Mouse (Mus musculus): Measurements from ENCODE around the gene Cbr4.

Cbr4 gene

DNA sequence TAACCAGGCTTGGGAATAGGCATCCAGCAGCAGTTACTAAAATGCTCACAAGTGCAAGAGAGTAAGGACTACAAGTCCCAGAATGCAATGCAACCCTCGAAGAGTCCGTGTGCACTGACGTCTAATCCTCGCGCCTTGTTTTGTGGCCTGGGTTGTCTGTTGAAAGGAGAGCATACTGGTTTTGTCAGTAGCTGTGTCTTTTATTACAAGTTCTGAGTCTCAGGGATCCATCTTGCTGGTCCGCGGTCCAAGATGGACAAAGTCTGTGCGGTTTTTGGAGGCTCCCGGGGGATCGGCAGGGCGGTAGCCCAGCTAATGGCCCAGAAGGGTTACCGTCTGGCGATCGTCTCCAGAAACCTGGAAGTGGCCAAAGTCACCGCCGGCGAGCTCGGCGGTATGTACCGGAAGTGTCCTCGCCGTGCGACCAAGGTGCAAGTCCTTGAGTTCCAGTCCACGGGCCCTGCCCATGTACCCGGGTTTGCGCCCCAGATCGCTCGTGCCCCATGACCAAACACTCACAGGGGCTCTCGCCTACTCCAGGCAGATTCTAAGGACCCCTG is at the start of gene Cbr4:
TSS of gene Cbr4 (plus strand) at position 138 of the 560 bp plus-strand sequence.
- peak; percentile 92 for DNase-seq (ENCODE audit: low read depth, low spot score)

DNA sequence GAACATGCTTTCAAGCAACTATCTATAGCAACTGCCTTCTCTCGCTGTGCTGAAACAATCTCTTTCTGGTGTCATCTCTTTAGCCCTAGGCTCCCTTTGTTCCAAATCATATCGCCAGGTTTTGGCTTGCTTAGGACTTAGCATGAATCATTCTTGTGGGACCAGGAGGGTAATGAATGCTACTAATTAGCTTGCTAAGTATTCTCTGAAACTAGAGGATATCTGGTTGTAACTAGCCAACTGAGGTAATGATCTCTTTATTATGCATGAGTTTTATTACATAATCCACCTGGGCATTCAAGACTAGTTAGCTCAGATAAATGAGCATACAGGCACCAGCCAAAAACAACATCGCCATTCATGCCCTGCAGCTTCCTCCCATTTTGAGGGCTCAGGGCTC is 44.5 kb upstream of the Cbr4 start:
- DNase-seq (ENCODE audit: low read depth, low spot score), result no peak

DNA sequence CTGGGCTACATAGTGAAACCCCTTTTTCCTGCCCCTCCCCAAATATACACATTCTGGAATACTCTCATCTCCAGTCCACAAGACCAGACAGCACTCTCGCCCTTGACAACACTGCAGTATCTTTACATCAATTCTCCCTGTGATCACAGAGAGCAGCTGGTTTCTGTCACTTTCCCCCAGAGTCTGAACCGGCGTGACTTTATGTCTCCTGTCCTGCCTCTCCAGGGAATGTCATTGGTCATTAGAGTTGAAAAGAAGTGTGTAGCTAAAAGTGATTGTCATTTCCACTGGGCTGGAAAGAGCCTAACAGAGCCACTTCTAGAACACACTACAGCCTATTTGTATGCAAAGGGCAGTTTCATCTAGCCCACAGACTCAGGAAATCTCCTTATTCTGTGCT is 43.2 kb upstream of the Cbr4 start:
- DNase-seq (ENCODE audit: low read depth, low spot score), result no peak

DNA sequence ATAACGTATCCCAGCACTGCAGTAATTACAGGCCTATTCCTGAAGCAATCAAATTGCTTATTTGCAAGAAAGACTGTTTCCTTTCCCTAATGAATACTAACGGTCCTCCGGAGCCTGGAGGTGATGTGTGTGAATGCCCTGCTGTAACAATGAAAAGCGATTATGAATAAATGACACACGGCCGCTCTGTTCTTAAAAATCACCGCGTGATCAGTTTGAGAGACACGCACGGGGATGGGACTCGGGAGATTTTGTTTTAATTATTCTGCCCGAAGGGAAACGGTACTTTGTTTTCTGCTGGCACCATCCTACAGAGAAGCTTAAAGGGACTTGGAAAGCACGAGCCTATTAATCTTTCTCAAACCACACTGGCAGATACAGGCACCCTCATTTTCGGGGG is 41.2 kb upstream of the Cbr4 start:
- DNase-seq (ENCODE audit: low read depth, low spot score), result no peak

GRCm38 (mm10) chr8:61448100-61448499 is 39.4 kb upstream of the Cbr4 start:
- DNase-seq (ENCODE audit: low read depth, low spot score), result no peak

GRCm38 (mm10) chr8:61448881-61449280 is 38.7 kb upstream of the Cbr4 start:
- no peak for DNase-seq (ENCODE audit: low read depth, low spot score)

DNA sequence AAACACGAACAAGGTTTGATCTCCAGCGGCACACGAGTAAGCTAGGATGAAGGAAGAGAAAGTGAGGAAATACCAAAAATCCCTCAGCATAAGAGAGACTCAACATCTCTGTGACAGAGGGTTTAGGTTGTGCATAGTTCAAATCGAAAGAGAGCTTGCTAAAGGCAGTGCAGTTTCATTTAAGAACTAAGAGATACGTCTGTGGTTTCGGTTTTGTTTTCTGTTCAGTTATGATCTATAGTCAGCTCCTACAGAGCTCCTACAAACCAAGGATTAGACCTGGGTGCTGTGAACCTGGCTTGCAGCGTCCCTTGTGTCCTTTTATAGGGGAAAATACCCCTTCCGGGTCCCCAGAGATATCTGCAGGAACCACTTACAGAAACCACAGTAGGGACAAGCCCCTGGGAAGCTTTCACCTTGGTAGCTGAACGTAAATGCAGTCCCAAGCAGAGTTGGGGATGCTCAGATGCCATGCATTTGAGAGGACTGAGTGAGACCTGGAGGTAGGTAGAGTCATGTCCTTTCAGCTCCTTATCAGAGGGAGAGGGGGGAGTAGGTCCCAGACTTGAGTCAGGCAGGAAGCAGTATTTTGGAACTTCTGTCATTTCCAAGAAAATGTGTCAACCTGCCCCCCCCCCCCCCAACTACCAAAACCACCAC is 36.5 kb upstream of the Cbr4 start:
- no peak for DNase-seq (ENCODE audit: low read depth, low spot score)

DNA sequence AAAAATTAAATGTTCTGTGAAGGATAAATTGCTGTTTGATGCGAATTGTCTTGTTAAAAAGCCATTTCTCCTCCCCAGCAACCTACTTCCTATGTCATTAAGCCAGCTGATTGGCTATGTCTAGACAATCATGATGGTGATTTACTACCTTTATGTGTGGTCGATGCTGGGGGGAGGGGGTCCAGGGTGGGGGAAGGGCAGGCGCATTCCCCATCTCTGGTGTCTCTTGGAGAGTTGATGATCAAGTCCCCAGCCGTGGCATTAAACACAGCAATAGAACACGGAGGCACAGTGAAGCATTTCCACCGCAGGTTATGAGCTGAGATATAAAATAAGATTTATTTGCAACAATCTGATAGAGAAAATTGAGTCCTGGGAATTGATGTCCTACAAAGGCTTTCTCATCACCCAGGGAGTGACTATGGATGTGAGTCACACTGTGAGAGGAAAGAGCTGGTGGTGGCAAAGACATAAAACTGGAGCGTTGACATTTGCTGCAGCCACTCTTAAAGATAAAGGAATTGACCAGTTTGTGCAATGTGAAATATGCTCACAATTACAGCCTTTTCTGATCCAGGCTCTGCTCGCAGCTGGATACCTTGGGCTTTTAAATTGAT is 35.7 kb upstream of the Cbr4 start:
- no peak for DNase-seq (ENCODE audit: low read depth, low spot score)

DNA sequence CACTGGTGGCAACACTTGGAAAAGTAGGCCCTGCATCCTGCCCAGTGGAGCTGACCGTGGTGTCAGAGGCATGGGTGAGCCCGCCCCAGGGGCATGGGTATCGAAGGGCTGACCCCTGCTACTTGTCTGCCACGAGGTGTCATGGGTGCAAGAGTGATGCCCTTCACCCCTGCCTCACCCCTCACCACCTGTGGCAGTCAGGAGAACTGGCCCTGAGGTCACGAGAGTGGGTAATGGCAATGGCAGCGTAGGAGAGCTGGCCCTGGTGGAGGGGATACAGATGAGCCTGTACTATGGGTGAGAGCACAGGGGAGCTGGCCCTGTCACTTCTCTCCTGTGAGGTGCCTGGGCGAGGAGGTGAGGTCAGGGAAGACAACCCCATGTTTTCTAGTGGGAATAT is 27.8 kb upstream of the Cbr4 start:
- DNase-seq (ENCODE audit: low read depth, low spot score), result no peak

DNA sequence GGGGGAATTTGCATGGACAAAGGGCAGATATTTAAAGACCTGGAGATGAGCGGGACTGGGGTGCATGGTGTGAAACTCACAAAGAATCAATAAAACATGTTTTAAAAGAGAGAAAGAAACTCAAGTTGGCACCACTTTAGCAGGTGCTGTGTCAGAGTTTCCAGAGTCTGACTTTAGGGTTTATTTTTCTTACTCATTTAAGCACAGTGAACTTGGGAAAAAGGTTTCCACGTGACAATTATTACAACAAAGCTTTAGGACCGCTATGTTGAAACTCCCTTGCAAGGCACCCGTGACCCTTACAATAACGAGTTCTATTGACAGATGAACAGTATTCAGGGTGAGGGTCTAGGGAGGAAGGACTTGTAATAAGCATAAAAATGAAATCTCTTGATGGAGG is 25.3 kb upstream of the Cbr4 start:
- DNase-seq (ENCODE audit: low read depth, low spot score), result no peak

DNA sequence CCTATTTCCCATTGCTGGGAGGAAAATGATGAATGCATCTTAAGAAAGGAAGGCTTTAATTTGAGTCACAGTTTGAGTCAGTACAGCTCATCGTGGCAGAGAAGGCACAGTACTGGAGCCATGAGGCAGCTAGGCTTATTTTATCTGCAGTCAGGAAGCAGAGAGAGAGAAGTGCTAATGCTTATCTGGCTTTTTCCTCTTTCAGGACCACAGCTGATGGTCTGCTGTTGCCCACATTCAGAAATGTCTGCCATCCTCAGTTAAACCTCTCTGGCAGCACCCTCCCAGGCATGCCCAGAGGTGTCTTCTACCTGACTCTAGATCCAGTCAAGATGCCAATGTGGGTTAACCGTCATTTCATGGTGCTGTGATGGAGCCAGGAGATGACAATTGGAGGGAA is 23.1 kb upstream of the Cbr4 start:
- DNase-seq (ENCODE audit: low read depth, low spot score), result no peak

- DNase-seq (ENCODE audit: low read depth, low spot score), result no peak
These were observed 20.6 kb upstream of the Cbr4 start for GRCm38 (mm10) chr8:61466696-61467552.

DNA sequence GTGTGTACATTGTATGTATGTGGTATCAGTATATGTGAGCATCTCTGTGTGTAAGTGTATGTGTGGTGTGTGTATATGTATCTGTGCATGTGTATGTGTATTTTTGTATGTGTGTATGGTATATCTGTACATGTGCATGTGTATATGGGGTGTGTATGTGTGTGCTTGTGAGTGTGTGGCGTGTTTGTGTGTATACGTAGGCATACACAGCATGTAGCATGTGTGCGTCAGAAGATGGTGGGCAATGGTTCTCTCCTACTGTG is 20.1 kb upstream of the Cbr4 start:
- no peak for DNase-seq (ENCODE audit: low read depth, low spot score)

- no peak for DNase-seq (ENCODE audit: low read depth, low spot score)
These were observed 17.3 kb upstream of the Cbr4 start for GRCm38 (mm10) chr8:61470213-61470612.

GRCm38 (mm10) chr8:61475251-61475673 is 12.3 kb upstream of the Cbr4 start:
- peak; percentile 24 for DNase-seq (ENCODE audit: low read depth, low spot score)

DNA sequence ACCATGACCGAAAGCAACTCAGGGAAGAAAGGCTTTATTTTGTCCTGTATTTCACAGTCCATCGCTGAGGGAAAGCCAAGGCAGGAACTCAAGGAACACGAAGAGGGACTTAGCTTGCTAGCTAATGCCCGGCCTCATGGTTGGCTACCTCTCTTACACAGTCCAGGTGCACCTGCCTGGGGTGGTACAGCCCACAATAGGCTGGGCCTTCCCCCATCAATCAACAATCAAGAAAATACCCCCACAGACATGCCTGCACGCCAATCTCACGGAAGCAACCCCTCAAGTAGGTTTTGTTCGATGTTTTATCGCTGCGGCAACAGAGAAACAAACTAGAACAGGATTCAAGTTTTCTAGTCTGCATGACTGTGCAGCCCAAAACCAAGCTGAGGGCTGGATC is 11.4 kb upstream of the Cbr4 start:
- no peak for DNase-seq (ENCODE audit: low read depth, low spot score)

- DNase-seq (ENCODE audit: low read depth, low spot score), result no peak
These were observed 9.4 kb upstream of the Cbr4 start for GRCm38 (mm10) chr8:61478150-61478549.

- DNase-seq (ENCODE audit: low read depth, low spot score), result no peak
These were observed 8.7 kb upstream of the Cbr4 start for GRCm38 (mm10) chr8:61478793-61479192.

GRCm38 (mm10) chr8:61479506-61480214 is 7.9 kb upstream of the Cbr4 start:
- no peak for DNase-seq (ENCODE audit: low read depth, low spot score)

DNA sequence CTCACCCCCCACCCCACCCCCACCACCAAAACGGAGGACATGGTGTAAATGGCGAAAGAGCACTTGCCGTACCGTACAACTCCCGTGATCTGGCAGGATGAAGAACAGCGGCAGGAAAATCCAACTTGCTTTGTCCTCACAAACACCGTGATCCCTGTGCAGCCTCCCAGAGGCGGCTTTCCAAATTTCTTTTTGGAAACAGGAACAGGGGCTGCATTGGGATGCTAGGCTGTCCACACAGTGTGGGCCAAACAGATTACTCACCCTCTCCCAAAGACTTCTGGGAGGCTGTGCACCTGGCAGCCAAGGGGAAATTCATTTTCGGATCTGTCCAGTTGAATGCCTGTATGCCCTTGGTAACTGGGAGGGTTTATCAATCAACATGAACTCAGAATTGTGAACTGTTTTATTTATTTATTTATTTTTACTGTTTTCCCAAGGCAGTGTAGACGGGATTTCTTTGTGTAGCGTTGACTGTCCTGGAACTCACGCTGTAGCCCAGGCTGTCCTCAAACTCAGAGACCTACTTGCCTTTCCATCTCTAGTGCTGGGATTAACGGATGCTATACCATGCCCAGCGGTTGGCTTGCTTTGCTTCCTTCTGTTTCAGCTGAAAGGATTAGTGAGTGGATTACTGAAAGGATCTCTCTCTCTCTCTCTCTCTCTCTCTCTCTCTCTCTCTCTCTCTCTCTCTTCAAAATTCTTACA is 7.1 kb upstream of the Cbr4 start:
- DNase-seq (ENCODE audit: low read depth, low spot score), result peak; percentile 8

GRCm38 (mm10) chr8:61486923-61487529 is 508 bp upstream of the Cbr4 start:
- DNase-seq (ENCODE audit: low read depth, low spot score), result no peak

Data from retina, postnatal 7 days (tissue).